Mouse (Mus musculus) midbrain, embryonic 13.5 days (tissue): Measurements from ENCODE around the gene Olfr1262. TPM values are rescaled to one million over a fixed set of nuclear protein-coding genes. Genes with fewer than 3 reads are reported as not detected.

ENCODE experiments used
- ATAC-seq: fragments of 200-750 bp; cut with Nextera tagmentation; 2 replicates; pipeline ENCODE4 v1.8.0; 2017; ENCODE audit warnings: mild to moderate bottlenecking, moderate TSS enrichment, moderate library complexity
- H3K27ac ChIP-seq: fragments of 300-500 bp; sonication (generic); 2 replicates; pipeline ENCODE4 v1.5.1; 2015; ENCODE audit warnings: inconsistent platforms, mild to moderate bottlenecking, moderate library complexity
- H3K27me3 ChIP-seq: fragments of 300-500 bp; sonication (generic); 2 replicates; pipeline ENCODE4 v1.6.1; 2015; ENCODE audit warnings: mild to moderate bottlenecking, inconsistent platforms
- H3K36me3 ChIP-seq: fragments of 300-500 bp; sonication (generic); 2 replicates; pipeline ENCODE4 v1.6.1; 2015; ENCODE audit warnings: mild to moderate bottlenecking, inconsistent platforms
- H3K4me1 ChIP-seq: fragments of 300-500 bp; sonication (generic); replicated peaks from 2 replicates; pipeline ENCODE4 v1.6.1; 2015; ENCODE audit warnings: inconsistent platforms
- H3K4me2 ChIP-seq: fragments of 300-500 bp; sonication (generic); replicated peaks from 2 replicates; pipeline ENCODE4 v1.6.1; 2015; ENCODE audit warnings: moderate library complexity, mild to moderate bottlenecking, inconsistent platforms
- H3K4me3 ChIP-seq: fragments of 300-500 bp; sonication (generic); replicated peaks from 2 replicates; pipeline ENCODE4 v1.5.1; 2015; ENCODE audit warnings: mild to moderate bottlenecking, inconsistent platforms
- H3K9ac ChIP-seq: fragments of 300-500 bp; sonication (generic); replicated peaks from 2 replicates; pipeline ENCODE4 v1.6.1; 2015; ENCODE audit warnings: mild to moderate bottlenecking, inconsistent platforms
- H3K9me3 ChIP-seq: fragments of 300-500 bp; sonication (generic); 2 replicates; pipeline ENCODE4 v1.6.1; 2016; ENCODE audit warnings: mild to moderate bottlenecking, inconsistent platforms
- whole genome bisulfite sequencing: fragments of 180-500 bp; shearing (Covaris S2); methylation state at CpG from one replicate; pipeline ENCODE4 v1.1.7; 2015; 5-methylcytosine and 5-hydroxymethylcytosine counted together
- polyA plus RNA-seq: library from polyadenylated mRNA; unstranded; fragments of >200 nt; fragmentation: Nextera tagmentation; extraction: Ambion mirVana; gene quantifications from 2 replicates; pipeline ENCODE4 v1.2.1, GENCODE M21; 2015

Olfr1262 gene
- not detected in 2 replicates for polyA plus RNA-seq

- no peaks in the 10 kb centered on the region for H3K4me1 ChIP-seq
- ATAC-seq, result no peak
Observed at GRCm38 (mm10) chr2:89999845-90000244, at the start of gene Olfr1262. TSS of gene Olfr1262 (plus strand) at chr2:90000145.

GRCm38 (mm10) chr2:89974184-89974583 lies 25.8 kb upstream of the Olfr1262 start, which contains the start of gene Olfr1260:
TSS of gene Olfr1260 (plus strand) at chr2:89974340.
- Histone ChIP-seq H3K4me2 (no peak within 1 kb of the TSS), H3K9me3 (no peaks in the 10 kb centered on the region), H3K9ac (no peak within 1 kb of the TSS), H3K36me3 (no peaks in the 10 kb centered on the region), H3K4me1 (no peaks in the 10 kb centered on the region), H3K27ac (no peak within 1 kb of the TSS), H3K27me3 (no peaks in the 10 kb centered on the region), H3K4me3 (no peak within 1 kb of the TSS)
- no peak for ATAC-seq
- WGBS, result 78% methylated on average over 2 of the region's 2 CpGs

More at GRCm38 (mm10) chr2:89999845-90000244, at the start of gene Olfr1262:
- H3K9me3 ChIP-seq, result no peaks in the 10 kb centered on the region
- H3K4me3 ChIP-seq, result no peak within 1 kb of the TSS
- no peaks in the 10 kb centered on the region for H3K36me3 ChIP-seq
- no peak within 1 kb of the TSS for H3K9ac ChIP-seq
- H3K27me3 ChIP-seq, result no peaks in the 10 kb centered on the region
- H3K4me2 ChIP-seq, result no peak within 1 kb of the TSS
- no peak within 1 kb of the TSS for H3K27ac ChIP-seq

GRCm38 (mm10) chr2:89977709-89978108 lies 22.2 kb upstream of the Olfr1262 start:
- H3K9me3 ChIP-seq, result no peaks in the 10 kb centered on the region
- 89% methylated on average over 2 of the region's 2 CpGs for WGBS
- H3K27me3 ChIP-seq, result no peaks in the 10 kb centered on the region
- H3K4me3 ChIP-seq, result no peak overlapping the region
- no peak overlapping the region for H3K27ac ChIP-seq
- no peak overlapping the region for H3K4me2 ChIP-seq
- no peak overlapping the region for H3K9ac ChIP-seq
- no peaks in the 10 kb centered on the region for H3K4me1 ChIP-seq
- no peaks in the 10 kb centered on the region for H3K36me3 ChIP-seq
- no peak for ATAC-seq

GRCm38 (mm10) chr2:89990921-89991320 lies 9.0 kb upstream of the Olfr1262 start, which contains the start of gene Olfr1261:
TSS of gene Olfr1261 (plus strand) at chr2:89991221.
- Histone ChIP-seq H3K4me2 (no peak within 1 kb of the TSS), H3K36me3 (no peaks in the 10 kb centered on the region), H3K9ac (no peak within 1 kb of the TSS), H3K9me3 (no peaks in the 10 kb centered on the region), H3K4me1 (no peaks in the 10 kb centered on the region), H3K4me3 (no peak within 1 kb of the TSS), H3K27me3 (no peaks in the 10 kb centered on the region), H3K27ac (no peak within 1 kb of the TSS)
- no peak for ATAC-seq

- H3K27ac ChIP-seq, result no peak within 1 kb of the TSS
- H3K4me2 ChIP-seq, result no peak within 1 kb of the TSS
- no peaks in the 10 kb centered on the region for H3K27me3 ChIP-seq
- no peak within 1 kb of the TSS for H3K9ac ChIP-seq
- 81% methylated on average over 2 of the region's 2 CpGs for WGBS
- H3K9me3 ChIP-seq, result no peaks in the 10 kb centered on the region
- no peaks in the 10 kb centered on the region for H3K4me1 ChIP-seq
- no peaks in the 10 kb centered on the region for H3K36me3 ChIP-seq
- no peak within 1 kb of the TSS for H3K4me3 ChIP-seq
- ATAC-seq, result no peak
Observed at GRCm38 (mm10) chr2:90011831-90012230, 11.9 kb downstream of the Olfr1262 start, which contains the start of gene Olfr1263. TSS of gene Olfr1263 (plus strand) at chr2:90012131.

GRCm38 (mm10) chr2:90025477-90025876 lies 25.5 kb downstream of the Olfr1262 start, which contains the start of gene Olfr1264:
TSS of gene Olfr1264 (minus strand) at chr2:90025577.
- WGBS, result 71% methylated on average over 2 of the region's 2 CpGs
- Histone ChIP-seq H3K9ac (no peak within 1 kb of the TSS), H3K36me3 (no peaks in the 10 kb centered on the region), H3K27ac (no peak within 1 kb of the TSS), H3K27me3 (no peaks in the 10 kb centered on the region), H3K4me1 (no peaks in the 10 kb centered on the region), H3K9me3 (no peaks in the 10 kb centered on the region), H3K4me3 (no peak within 1 kb of the TSS), H3K4me2 (no peak within 1 kb of the TSS)
- ATAC-seq, result no peak

GRCm38 (mm10) chr2:90035037-90035436 lies 35.1 kb downstream of the Olfr1262 start, which contains the start of gene Olfr1265:
TSS of gene Olfr1265 (plus strand) at chr2:90035337.
- H3K4me2 ChIP-seq, result no peak within 1 kb of the TSS
- H3K27me3 ChIP-seq, result no peaks in the 10 kb centered on the region
- H3K9ac ChIP-seq, result no peak within 1 kb of the TSS
- no peak for ATAC-seq
- H3K36me3 ChIP-seq, result no peaks in the 10 kb centered on the region
- H3K9me3 ChIP-seq, result no peaks in the 10 kb centered on the region
- H3K4me1 ChIP-seq, result no peaks in the 10 kb centered on the region
- no peak within 1 kb of the TSS for H3K27ac ChIP-seq
- no peak within 1 kb of the TSS for H3K4me3 ChIP-seq

Other genes with a start within 250 kb of the Olfr1262 start
- not detected in 2 replicates for gene Olfr1253, start 243.1 kb upstream of the Olfr1262 start, polyA plus RNA-seq
- gene Olfr1254, start 206.5 kb upstream of the Olfr1262 start, polyA plus RNA-seq, result not detected in 2 replicates
- not detected in 2 replicates for gene Olfr1255, start 188.1 kb upstream of the Olfr1262 start, polyA plus RNA-seq
- 0.03 and 0.13 TPM in 2 replicates for gene Olfr1256, start 158.6 kb upstream of the Olfr1262 start, polyA plus RNA-seq
- gene Olfr48, start 151.9 kb upstream of the Olfr1262 start, polyA plus RNA-seq, result not detected in 2 replicates
- not detected in 2 replicates for gene Olfr1257, start 121.7 kb upstream of the Olfr1262 start, polyA plus RNA-seq
- gene Olfr1258, start 72.8 kb upstream of the Olfr1262 start, polyA plus RNA-seq, result not detected in 2 replicates
- not detected in 2 replicates for gene Olfr1259, start 51.5 kb upstream of the Olfr1262 start, polyA plus RNA-seq
- not detected in 2 replicates for gene Olfr1260, start 25.8 kb upstream of the Olfr1262 start, polyA plus RNA-seq
- not detected in 2 replicates for gene Olfr1261, start 8.9 kb upstream of the Olfr1262 start, polyA plus RNA-seq
- not detected in 2 replicates for gene Olfr1263, start 12.0 kb downstream of the Olfr1262 start, polyA plus RNA-seq
- not detected in 2 replicates for gene Olfr1264, start 25.4 kb downstream of the Olfr1262 start, polyA plus RNA-seq
- gene Olfr1265, start 35.2 kb downstream of the Olfr1262 start, polyA plus RNA-seq, result not detected in 2 replicates
- not detected in 2 replicates for gene Olfr140, start 63.4 kb downstream of the Olfr1262 start, polyA plus RNA-seq
- not detected in 2 replicates for gene Olfr1269, start 121.3 kb downstream of the Olfr1262 start, polyA plus RNA-seq
- not detected in 2 replicates for gene Olfr32, start 142.2 kb downstream of the Olfr1262 start, polyA plus RNA-seq
- not detected in 2 replicates for gene Olfr1270, start 152.9 kb downstream of the Olfr1262 start, polyA plus RNA-seq
- not detected in 2 replicates for gene Olfr1506, start 224.3 kb downstream of the Olfr1262 start, polyA plus RNA-seq